Mouse (Mus musculus) lung, postnatal 36 days (tissue): ENCODE results near the gene Tyms.

Source experiments
- DNase-seq: peaks from one replicate; pipeline ENCODE4 v3.0.0; 2022; ENCODE audit warnings: mixed read lengths

Tyms gene

DNA sequence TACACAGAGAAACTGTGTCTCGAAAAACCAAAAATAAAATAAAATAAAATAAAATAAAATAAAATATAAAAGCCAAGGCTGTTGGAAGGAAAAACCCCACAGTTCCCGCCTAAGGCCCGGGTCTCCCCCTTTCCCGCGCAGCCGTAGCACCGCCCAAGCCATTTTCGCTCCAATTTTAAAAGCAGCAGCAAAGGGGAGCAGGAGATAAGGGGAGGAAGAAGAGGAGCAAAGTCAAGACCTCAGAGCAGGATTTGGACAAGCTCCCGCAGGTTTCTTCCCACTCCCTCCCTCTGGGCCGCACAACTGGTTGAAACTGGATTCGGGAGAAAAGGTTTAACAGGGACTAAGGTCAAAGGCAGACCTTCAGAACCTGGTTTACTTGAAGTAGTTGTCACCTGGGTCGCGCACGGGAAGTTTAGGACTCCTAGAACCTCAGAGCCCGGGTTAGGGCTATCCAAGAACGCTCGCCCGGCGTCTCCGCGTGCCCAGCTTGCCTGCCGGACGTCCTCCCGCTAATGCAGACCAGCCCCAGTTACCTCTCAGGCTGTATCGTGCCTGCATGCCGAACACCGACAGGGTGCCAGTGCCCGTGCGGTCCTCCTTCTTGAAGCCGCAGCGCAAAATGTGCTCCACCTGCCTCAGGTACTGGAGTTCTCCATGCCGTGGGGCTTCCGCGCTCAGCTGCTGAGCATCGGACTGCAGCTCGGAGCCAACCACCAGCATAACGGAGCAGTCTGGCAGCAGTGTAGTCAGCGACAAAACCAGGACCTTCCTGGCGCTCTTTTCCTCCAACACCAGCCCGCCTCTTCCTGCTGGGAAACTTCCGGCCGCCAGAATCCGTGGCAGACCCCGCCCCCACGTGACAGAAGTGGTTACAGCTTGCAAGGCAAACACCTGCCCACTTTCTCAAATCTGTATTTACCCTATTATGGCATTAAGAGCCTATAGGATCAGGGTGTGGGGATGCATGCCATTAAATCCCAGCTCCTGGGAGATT lies at the start of gene Tyms:
Gene Tyms (minus strand): TSS at position 793 of the 997 bp plus-strand sequence.
- peak; percentile 86 for DNase-seq

- DNase-seq: no peak
Measured at GRCm38 (mm10) chr5:30122481-30122880, 49.1 kb upstream of the Tyms start.

GRCm38 (mm10) chr5:30120106-30120505 lies 46.7 kb upstream of the Tyms start:
- no peak for DNase-seq

DNA sequence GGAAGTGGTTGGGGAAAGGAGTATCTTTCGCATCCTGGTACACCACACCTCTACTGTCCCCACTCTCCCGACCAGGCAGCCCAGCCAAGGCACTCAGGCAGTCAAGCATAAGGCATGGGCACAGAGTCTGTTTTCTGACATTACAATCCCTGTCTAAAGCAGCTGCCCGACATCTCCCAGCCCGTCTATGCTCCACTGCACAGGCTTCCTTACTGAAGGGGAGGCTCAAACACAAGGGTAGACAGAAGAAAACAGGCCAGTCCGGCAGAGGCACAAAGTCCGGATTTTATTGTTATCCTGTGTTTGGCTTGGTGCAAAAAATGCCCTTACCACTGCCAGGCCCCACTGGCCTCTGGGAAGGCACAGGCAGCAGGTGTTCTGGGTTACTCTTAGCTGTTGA lies 45.7 kb upstream of the Tyms start:
- DNase-seq: no peak

DNA sequence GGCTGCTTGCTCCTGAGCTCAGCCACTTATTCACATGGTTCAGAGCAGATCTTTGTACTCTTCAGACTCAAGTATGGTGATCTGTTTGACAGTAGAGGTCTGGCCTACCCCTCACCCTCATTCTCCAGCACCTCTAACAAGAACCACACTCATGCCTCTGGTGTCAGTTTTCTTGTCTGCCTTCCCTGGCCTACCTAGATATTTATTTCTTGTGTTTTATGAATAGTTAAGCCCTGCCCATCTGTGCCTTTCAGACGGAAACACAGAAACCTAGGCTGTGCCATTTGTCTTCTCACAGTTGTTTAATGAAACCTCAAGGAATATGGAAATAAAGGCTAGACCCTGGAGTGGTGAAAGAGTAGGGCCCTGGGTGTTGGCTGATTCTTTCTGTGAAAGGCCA lies 44.6 kb upstream of the Tyms start:
- no peak for DNase-seq

DNA sequence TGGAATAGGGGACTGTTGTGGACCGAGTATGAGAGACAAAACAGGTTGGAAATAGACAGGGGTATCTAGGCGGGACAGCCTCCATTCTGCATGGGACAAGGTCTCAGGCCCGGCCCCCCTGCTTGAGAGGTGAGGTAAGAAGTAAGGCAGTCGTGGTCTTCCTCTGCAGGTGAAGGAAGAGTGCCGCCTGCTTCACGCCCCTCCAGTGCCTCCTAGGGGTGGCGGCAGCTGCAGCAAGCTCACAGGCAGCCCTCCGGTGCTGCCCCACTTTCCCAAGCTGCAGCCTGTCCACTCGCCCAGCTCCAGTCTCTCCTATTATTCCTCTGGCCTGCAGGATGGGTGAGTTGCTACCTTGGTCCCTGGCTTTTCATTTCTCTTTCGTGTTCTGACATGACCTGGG lies 42.3 kb upstream of the Tyms start:
- DNase-seq: no peak

GRCm38 (mm10) chr5:30114761-30115140 lies 41.3 kb upstream of the Tyms start:
- no peak for DNase-seq

- peak; percentile 44 for DNase-seq
Measured at GRCm38 (mm10) chr5:30113881-30114760, 40.7 kb upstream of the Tyms start.

- no peak for DNase-seq
Measured at GRCm38 (mm10) chr5:30112533-30113068, 39.2 kb upstream of the Tyms start.

- no peak for DNase-seq
Measured at GRCm38 (mm10) chr5:30111771-30112170, 38.4 kb upstream of the Tyms start.

GRCm38 (mm10) chr5:30111126-30111525 lies 37.7 kb upstream of the Tyms start:
- DNase-seq: no peak

GRCm38 (mm10) chr5:30110371-30111060 lies 37.1 kb upstream of the Tyms start:
- no peak for DNase-seq

DNA sequence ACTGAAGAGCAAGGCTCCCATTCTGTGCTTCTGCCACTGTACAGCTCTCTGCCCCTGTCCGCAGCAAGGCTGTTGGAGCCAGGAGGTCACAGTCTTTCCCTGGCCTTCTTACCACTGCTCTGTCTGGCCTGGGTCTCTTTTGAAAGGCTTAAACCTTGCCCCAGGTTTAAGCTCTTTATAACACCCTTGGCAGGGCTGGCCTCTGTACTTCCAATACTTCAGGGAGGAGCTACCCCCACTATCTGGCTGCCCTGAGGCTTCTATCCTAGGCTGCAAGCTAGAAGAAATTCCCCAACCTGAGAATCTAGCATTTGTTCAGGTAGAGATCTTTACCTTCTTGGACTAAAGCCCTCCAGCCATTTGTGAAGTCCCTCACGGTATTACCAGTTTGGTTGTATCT lies 36.5 kb upstream of the Tyms start:
- no peak for DNase-seq

DNA sequence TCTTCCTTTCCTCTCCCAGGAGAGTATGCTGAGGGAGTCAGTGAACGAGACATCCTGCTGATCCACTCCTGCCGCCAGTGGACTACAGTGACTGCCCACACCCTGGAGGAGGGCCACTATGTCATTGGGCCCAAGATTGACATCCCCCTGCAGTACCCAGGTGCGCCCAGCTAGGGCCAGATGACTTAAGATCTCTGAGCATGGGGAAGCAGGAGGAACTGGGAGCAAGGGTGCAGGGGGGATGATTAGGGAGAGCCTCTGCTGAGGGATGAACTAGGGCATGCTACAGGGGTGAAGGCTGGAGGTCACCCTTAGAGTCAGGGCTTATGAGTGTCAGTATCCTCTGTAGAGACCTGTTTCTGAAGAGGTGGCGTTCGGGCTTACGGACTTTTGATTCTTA lies 34.8 kb upstream of the Tyms start:
- no peak for DNase-seq

DNA sequence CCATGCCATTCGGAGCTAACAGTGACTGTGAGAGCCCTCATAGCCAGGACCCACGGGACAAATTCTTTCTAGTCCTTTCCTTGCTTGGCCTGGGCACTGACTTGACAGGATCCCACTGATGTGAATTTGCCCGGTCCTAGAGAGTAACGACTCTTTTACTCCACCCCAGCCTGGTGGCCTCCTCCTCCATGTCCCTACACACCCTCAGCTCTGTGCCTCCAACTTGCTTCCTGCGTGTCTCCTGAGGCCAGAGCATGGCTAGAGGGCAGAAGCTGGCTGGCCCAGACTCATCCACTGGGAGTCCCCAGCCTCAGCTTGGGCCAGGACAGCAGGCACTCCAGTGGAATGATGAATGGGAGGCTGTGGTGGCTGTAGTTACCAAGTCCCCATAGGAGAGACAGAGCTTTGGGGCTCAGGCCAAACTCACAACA lies 34.2 kb upstream of the Tyms start:
- DNase-seq: no peak

GRCm38 (mm10) chr5:30107186-30107585 lies 33.8 kb upstream of the Tyms start:
- DNase-seq: no peak

DNA sequence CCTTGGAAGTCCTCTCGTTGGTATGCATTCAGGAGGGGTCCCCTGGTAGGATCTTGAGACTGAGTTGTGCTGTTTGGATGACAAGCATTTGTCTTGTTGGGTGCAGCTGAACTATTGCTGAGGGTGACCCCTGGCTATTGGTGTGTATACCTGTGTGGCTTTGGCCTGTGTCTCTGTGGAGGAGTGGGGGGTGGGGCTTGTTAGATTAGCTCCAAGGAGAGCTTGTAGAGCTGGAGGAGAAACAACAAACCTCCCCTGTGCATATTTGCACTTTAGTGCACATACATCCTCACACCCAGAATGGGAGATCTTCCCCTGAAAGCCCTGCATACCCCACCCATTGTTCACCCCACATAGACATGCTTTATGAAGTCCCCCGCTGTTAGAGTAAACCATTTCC lies 33.3 kb upstream of the Tyms start:
- DNase-seq: no peak

- DNase-seq: no peak
Measured at GRCm38 (mm10) chr5:30105668-30106300, 32.4 kb upstream of the Tyms start, which contains the start of gene 3110082J24Rik. TSS of gene 3110082J24Rik (minus strand) at chr5:30106086.

DNA sequence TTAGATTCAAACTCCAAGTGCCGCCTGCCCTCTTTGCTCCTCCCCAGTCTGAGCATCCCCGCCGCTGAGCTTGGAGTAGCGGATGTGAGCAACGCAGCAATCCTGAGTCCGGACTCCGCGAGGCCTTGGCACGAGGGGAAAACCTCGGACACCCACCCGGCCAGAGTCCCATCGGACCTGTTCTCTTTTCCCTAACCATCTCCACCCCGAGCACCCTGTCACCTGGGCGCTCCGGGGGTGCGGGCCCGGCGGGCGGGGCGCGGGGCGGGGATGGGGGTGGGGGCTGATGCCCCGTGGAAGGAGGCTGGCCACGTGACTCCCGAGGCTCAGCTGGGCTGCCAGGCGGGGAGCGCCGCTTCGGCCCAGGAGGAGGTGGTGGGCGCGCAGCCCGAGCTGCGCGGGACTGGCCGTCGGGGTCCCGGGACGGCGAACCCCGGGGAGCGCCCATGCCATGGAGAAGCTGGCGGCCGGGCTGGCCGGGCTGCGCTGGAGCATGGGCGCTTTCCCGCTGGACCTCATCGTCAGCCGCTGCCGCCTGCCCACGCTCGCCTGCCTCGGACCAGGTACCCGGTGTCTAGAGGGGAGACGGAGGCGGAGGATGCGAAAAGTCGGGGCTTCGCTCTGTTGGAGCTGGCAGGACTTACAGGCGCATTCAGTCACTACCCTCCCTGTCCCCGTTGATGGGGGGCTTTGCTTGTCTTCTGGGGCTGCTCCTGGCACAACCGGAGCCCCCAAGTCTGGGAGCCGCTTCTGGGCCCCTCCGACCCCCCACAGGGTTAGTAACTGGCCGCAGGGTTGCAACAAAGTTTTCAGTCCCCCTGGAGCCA lies 31.6 kb upstream of the Tyms start, which contains the start of gene Garem2:
Gene Garem2 (plus strand): TSS at position 321 of the 827 bp plus-strand sequence.
- DNase-seq: peak; percentile 7

GRCm38 (mm10) chr5:30104339-30104738 lies 30.9 kb upstream of the Tyms start:
- peak; percentile 58 for DNase-seq

DNA sequence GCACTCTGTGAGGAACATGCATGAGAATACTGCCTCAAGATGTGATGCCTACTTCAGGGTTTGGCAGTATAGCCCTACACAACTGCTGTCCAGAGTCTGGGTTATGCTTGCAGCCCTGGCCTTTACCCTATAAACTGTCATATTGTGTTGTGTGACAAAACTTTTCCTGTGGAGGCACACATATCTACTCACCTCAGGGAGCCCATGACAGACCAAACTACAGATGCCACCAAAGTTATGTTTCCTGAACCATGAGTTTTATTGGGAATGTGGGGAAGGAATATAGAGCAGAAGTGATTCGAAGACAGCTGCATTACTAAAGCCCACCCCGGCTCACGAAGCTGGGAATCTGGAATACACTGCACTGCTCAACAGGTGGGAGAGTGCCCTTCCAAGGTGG lies 29.9 kb upstream of the Tyms start:
- DNase-seq: no peak
